Mouse (Mus musculus) cortical plate, adult 2 months (tissue): Measurements from ENCODE around the gene Nipbl.

ENCODE experiments used
- CTCF ChIP-seq: fragments of 200-500 bp; IDR thresholded peaks from 2 replicates; pipeline ENCODE4 v1.5.1; 2011; ENCODE audit warnings: mild to moderate bottlenecking, control low read depth, low read length; ENCODE audit not compliant: insufficient read depth; ENCODE audit errors: extremely low read depth
- POLR2A ChIP-seq: fragments of 200-500 bp; IDR thresholded peaks from 2 replicates; pipeline ENCODE4 v1.6.1; 2011; ENCODE audit warnings: mild to moderate bottlenecking, low read length, control low read depth; ENCODE audit not compliant: insufficient read depth; ENCODE audit errors: extremely low read depth

DNA sequence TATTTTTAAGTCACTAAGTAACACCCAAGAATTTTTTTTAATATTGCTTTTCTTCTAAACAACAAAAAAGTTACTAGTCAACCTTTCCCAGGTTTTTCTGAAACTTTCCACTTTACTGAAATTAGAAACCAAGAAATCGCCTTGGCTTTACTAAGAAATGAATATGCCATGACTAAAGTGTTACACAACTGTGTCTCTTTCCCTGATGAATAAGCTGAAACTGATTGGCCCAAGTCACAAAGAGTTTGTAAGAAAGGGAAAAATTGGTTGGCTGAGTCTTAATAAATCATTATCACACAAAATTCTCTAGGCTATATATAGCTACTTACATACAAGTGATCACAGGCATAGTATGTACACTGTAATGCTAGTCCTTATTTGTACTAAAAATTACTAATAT, 19.3 kb upstream of the Nipbl start:
- TF ChIP-seq POLR2A (no peak), CTCF (no peak)
